Mouse (Mus musculus): ENCODE measurements at regions not wholly inside any gene's neighbourhood (a gene's known extent, or its start where the extent isn't known, plus 50 kb on each side); places are given as distances from the start of the nearest gene placed in this dataset.

GRCm38 (mm10) chr13:42369826-42370225 is 68.5 kb downstream of the Edn1 start:
- TF ChIP-seq CTCF (conservative IDR thresholded peaks at IDR 0.05; ENCODE audit: insufficient read depth, insufficient read length, low read depth, low read length) (no peak), POLR2A (IDR thresholded peaks at IDR 0.05; ENCODE audit: low read depth, low read length) (no peak)
